Mouse (Mus musculus) liver, adult 2 months (tissue): ENCODE measurements at regions not wholly inside any gene's neighbourhood (a gene's known extent, or its start where the extent isn't known, plus 50 kb on each side); places are given as distances from the start of the nearest gene placed in this dataset.

Experiments
- CTCF ChIP-seq: fragments of 200-500 bp; IDR thresholded peaks from 2 replicates; pipeline ENCODE4 v1.5.1; 2011; ENCODE audit warnings: low read depth, low read length, control low read depth
- POLR2A ChIP-seq: fragments of 200-500 bp; IDR thresholded peaks from 2 replicates; pipeline ENCODE4 v1.6.1; 2011; ENCODE audit warnings: low read length, control low read depth; ENCODE audit not compliant: insufficient read depth; ENCODE audit errors: extremely low read depth

DNA sequence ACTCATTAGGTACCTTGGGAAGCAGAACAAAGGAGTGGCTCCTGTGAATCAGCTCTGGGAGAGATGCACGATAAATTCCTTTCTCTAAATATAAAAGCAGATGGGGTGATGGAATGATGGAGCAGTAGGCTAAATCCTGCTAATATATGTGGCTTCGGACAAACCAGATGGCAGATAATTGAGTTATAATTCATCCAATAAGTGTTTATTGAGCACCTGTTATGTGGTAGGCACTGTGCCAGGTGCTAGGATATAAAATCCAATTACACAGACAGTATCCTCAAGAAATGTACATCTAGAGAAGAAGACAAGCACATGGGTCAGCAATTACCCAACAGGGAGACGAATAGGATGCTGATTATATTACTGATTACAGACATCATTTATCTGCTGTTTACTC lies 394.2 kb upstream of the Etaa1 start:
- TF ChIP-seq CTCF = no peak
- no peak for TF ChIP-seq POLR2A
